Mouse (Mus musculus) adrenal gland (tissue): ENCODE measurements around the gene Ranbp17.

Experiments
- intact Hi-C: fragments of 180-260 bp; cut with DNase I; formaldehyde crosslinking; loops from one replicate; pipeline ENCODE4 v1.15.1; 2025

Ranbp17 gene

GRCm38 (mm10) chr11:33198351-33199116, 315.0 kb downstream of the Ranbp17 start:
- intact Hi-C loops = no loop called here

GRCm38 (mm10) chr11:33197673-33198072, 315.9 kb downstream of the Ranbp17 start:
- intact Hi-C loops = no loop called here

GRCm38 (mm10) chr11:33197133-33197514, 316.4 kb downstream of the Ranbp17 start:
- intact Hi-C loops = no loop called here

- intact Hi-C loops = no loop called here
These were observed 317.0 kb downstream of the Ranbp17 start for GRCm38 (mm10) chr11:33196447-33197132.

- intact Hi-C loops = no loop called here
These were observed 317.8 kb downstream of the Ranbp17 start for GRCm38 (mm10) chr11:33195531-33196446.

GRCm38 (mm10) chr11:33195061-33195460, 318.5 kb downstream of the Ranbp17 start:
- intact Hi-C loops = no loop called here

GRCm38 (mm10) chr11:33193695-33194094, 319.9 kb downstream of the Ranbp17 start:
- intact Hi-C loops = no loop called here

GRCm38 (mm10) chr11:33181804-33182203, 331.7 kb downstream of the Ranbp17 start:
- intact Hi-C loops = no loop called here

- intact Hi-C loops = no loop called here
These were observed 332.8 kb downstream of the Ranbp17 start for GRCm38 (mm10) chr11:33180701-33181116.

- intact Hi-C loops = loop anchor here (5.0 kb wide), 2 partner anchors 252 to 542 kb away; no protein-coding TSS in a partner anchor
These were observed 333.7 kb downstream of the Ranbp17 start for GRCm38 (mm10) chr11:33179802-33180201.

- intact Hi-C loops = loop anchor here (2.0 to 5.0 kb wide), 5 partner anchors 118 to 546 kb away; no protein-coding TSS in a partner anchor
These were observed 336.9 kb downstream of the Ranbp17 start for GRCm38 (mm10) chr11:33176525-33177245.

GRCm38 (mm10) chr11:33175768-33176167, 337.8 kb downstream of the Ranbp17 start:
- intact Hi-C loops = loop anchor here (2.0 to 5.0 kb wide), 5 partner anchors 119 to 547 kb away; no protein-coding TSS in a partner anchor

GRCm38 (mm10) chr11:33170489-33170888, 343.1 kb downstream of the Ranbp17 start:
- intact Hi-C loops = no loop called here

- intact Hi-C loops = no loop called here
These were observed 350.5 kb downstream of the Ranbp17 start, which contains the start of gene Npm1 for GRCm38 (mm10) chr11:33162998-33163506. Gene Npm1 (minus strand): TSS chr11:33163206.

GRCm38 (mm10) chr11:33162211-33162997, 351.1 kb downstream of the Ranbp17 start:
- intact Hi-C loops = no loop called here
